Mouse (Mus musculus) kidney, adult 11 months (tissue): ENCODE measurements around the gene Arhgef15.
"Not testable (repeated sequence)": the region's sequence is repeated elsewhere in the genome, so short reads cannot be mapped to it uniquely, and the experiment has no call there.

Source experiments
- DNase-seq: peaks from one replicate; pipeline ENCODE4 v3.0.0; 2022

The Arhgef15 gene

GRCm38 (mm10) chr11:68963405-68963804 is 6.1 kb upstream of the Arhgef15 start:
- DNase-seq, result no peak

GRCm38 (mm10) chr11:68962159-68962558 is 4.9 kb upstream of the Arhgef15 start:
- not testable (repeated sequence) for DNase-seq

GRCm38 (mm10) chr11:68961596-68961995 is 4.3 kb upstream of the Arhgef15 start:
- no peak for DNase-seq

- DNase-seq, result no peak
Measured at GRCm38 (mm10) chr11:68957971-68958370, 691 bp upstream of the Arhgef15 start.

- DNase-seq, result no peak
Measured at GRCm38 (mm10) chr11:68956697-68957096, 583 bp downstream of the Arhgef15 start.

GRCm38 (mm10) chr11:68956107-68956506 is 1.2 kb downstream of the Arhgef15 start:
- DNase-seq, result peak; percentile 52

- no peak for DNase-seq
Measured at GRCm38 (mm10) chr11:68955473-68955872, 1.8 kb downstream of the Arhgef15 start.

- DNase-seq, result no peak
Measured at GRCm38 (mm10) chr11:68954408-68954807, 2.9 kb downstream of the Arhgef15 start.

- DNase-seq, result no peak
Measured at GRCm38 (mm10) chr11:68953903-68954302, 3.4 kb downstream of the Arhgef15 start.

- DNase-seq, result no peak
Measured at GRCm38 (mm10) chr11:68947542-68947993, 9.7 kb downstream of the Arhgef15 start.

GRCm38 (mm10) chr11:68946806-68947440 is 10.4 kb downstream of the Arhgef15 start:
- no peak for DNase-seq

GRCm38 (mm10) chr11:68946001-68946400 is 11.3 kb downstream of the Arhgef15 start:
- DNase-seq, result no peak

- no peak for DNase-seq
Measured at GRCm38 (mm10) chr11:68945245-68945644, 12.0 kb downstream of the Arhgef15 start.

- DNase-seq, result peak; percentile 65
Measured at GRCm38 (mm10) chr11:68942731-68943130, 14.5 kb downstream of the Arhgef15 start.

GRCm38 (mm10) chr11:68940516-68940915 is 16.8 kb downstream of the Arhgef15 start:
- peak; percentile 90 for DNase-seq

- DNase-seq, result peak; percentile 94
Measured at GRCm38 (mm10) chr11:68939451-68940304, 17.6 kb downstream of the Arhgef15 start.

- not testable (repeated sequence) for DNase-seq
Measured at GRCm38 (mm10) chr11:68936951-68937350, 20.3 kb downstream of the Arhgef15 start.

GRCm38 (mm10) chr11:68933885-68934507 is 23.3 kb downstream of the Arhgef15 start:
- no peak for DNase-seq

GRCm38 (mm10) chr11:68929947-68930346 is 27.3 kb downstream of the Arhgef15 start:
- DNase-seq, result no peak

GRCm38 (mm10) chr11:68926981-68927380 is 30.3 kb downstream of the Arhgef15 start, which contains the start of gene Odf4:
Gene Odf4, minus strand, starts transcription at chr11:68927081.
- no peak for DNase-seq

- DNase-seq, result no peak
Measured at GRCm38 (mm10) chr11:68924749-68925148, 32.5 kb downstream of the Arhgef15 start.

GRCm38 (mm10) chr11:68923191-68923590 is 34.1 kb downstream of the Arhgef15 start:
- DNase-seq, result peak; percentile 55

- DNase-seq, result no peak
Measured at GRCm38 (mm10) chr11:68914566-68914965, 42.7 kb downstream of the Arhgef15 start.
